Mouse (Mus musculus): ENCODE measurements around the gene Opcml.
A peak's percentile ranks its signal among the peaks of the same experiment; 100 is the strongest.

The Opcml gene

GRCm38 (mm10) chr9:28319021-28319755, 528.6 kb downstream of the Opcml start:
- DNase-seq (ENCODE audit: low spot score in 2 of 2): no peak

- no peak for DNase-seq (ENCODE audit: low spot score in 2 of 2)
Measured at GRCm38 (mm10) chr9:28319802-28320201, 529.2 kb downstream of the Opcml start.

DNA sequence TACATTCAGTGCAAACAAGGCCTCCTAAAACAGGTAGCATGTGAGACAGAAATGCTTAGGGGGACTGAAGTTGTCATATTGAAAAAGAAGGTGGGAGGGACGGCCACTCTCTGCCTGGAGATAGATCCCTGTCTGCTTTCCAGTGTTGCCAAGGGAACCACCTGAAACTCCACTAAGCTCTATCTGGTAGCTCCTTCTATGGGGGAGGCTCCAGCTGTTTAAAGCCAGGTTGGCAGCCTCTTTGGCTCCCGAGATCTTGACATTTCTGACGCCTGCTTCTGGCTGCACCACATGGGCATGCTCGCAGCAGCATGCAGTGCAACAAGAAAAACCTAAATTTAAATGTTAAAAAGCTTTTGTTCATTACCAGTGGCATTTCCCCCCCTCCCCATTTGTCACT, 537.4 kb downstream of the Opcml start:
- no peak for DNase-seq (ENCODE audit: low spot score in 2 of 2)

- no peak for DNase-seq (ENCODE audit: low spot score in 2 of 2)
Measured at GRCm38 (mm10) chr9:28328434-28328833, 537.9 kb downstream of the Opcml start.

DNA sequence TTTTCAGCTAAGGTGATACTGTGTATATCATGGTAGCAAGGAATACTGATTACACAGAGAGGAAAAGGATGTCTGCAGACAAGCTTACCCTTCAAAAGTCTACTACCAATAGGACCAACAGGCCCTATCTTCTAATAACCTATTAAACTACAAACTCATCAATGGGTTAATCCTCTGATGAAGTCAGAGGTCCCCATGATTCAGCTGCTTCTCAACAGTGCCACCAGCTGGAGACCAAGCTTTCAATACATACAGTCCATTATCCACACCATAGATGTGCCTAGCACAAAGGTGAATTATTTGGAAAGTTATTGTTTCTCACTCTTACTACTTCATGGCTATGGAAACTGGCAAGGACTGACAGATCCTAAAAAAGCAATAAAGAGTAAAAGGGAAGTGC, 538.9 kb downstream of the Opcml start:
- no peak for DNase-seq (ENCODE audit: low spot score in 2 of 2)

- DNase-seq (ENCODE audit: low spot score in 2 of 2): no peak
Measured at GRCm38 (mm10) chr9:28336511-28337208, 546.1 kb downstream of the Opcml start.

- DNase-seq (ENCODE audit: low spot score in 2 of 2): no peak
Measured at GRCm38 (mm10) chr9:28337837-28338236, 547.3 kb downstream of the Opcml start.

GRCm38 (mm10) chr9:28354978-28355377, 564.4 kb downstream of the Opcml start:
- DNase-seq (ENCODE audit: low spot score in 2 of 2): no peak

GRCm38 (mm10) chr9:28357946-28358345, 567.4 kb downstream of the Opcml start:
- DNase-seq (ENCODE audit: low spot score in 2 of 2): no peak

GRCm38 (mm10) chr9:28360691-28361090, 570.1 kb downstream of the Opcml start:
- DNase-seq (ENCODE audit: low spot score in 2 of 2): no peak

DNA sequence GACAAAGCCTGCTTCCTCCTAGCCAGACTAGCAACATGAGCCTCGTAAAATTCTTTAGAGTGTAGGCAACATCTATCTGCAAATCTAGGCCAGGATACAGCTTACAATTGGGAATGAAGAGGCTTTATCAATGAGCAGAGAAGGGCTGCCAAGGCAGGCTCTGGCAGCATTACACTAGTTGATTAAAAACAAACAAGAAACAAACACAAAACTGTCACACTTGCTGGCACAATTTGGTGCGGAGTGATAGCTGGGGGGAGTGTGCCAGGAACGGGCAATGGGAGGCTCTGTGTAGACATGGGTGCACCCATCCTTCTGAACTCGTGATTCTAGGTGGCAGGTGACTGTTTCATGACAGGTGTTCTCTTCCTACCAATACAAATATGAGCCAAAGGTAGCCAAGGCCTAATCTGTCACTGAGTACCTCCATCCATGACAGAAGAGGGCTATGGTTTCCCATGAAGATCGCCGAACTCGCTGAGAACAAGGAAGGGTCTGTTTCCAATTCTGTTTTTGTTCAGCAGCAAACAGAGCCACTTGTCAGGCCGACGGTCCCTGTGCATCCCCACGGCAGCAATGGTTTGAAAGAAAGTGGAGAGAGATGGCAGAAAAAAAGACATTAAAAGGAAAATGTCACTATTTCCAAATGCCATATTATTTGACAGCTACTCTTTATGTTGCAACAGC, 574.0 kb downstream of the Opcml start:
- no peak for DNase-seq (ENCODE audit: low spot score in 2 of 2)

- DNase-seq (ENCODE audit: low spot score in 2 of 2): no peak
Measured at GRCm38 (mm10) chr9:28365160-28365473, 574.5 kb downstream of the Opcml start.

DNA sequence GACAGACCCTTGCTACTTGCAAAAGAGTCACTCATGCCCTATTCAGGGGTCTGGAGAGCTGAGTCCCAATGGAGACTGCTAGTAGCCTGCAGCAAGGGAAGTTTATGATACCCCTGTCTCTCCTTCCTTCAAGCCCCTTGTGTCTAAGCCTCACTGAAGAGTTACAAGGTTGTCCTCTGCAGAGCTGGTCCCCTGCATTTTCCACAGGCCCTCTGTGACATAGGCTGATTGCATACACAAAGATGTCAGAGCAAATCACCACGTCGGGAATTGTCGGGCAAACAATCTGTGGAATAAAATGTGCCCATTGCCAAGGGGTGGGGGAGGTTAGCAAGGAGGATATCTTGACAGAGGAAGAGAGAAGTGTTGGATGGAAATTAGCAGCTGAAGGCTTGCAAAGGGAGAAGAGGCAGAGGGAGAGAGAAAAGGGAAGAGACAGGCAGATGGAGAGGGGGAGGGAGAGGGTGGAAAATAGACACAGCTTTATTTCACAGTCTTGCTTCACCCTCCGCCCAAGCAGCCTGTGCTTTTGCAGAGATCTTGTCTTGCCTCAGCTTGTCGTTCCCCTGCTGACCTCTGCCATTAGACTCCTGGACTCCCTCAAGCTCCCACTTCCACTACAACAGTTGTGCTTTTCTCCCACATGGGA, 596.1 kb downstream of the Opcml start:
- DNase-seq (ENCODE audit: low spot score in 2 of 2): no peak

DNA sequence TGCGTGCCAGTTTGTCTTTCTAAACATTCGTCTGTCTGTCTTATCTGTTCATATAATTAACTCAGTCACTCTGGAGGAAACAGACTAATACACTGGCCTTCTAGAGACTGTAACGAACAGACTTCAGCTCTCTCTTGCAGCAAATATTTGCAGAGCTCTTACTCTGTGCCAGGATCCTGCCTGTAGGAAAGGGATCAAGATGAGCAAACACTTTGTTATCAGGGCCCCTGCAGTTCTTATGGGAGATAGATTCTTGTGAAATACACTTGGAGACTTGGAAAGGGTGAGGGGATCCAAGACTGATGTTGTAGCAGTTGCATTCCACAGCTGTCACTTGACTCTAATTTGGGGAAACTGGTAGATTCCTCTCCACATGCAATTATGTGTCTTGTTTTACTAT, 604.6 kb downstream of the Opcml start:
- no peak for DNase-seq (ENCODE audit: low spot score in 2 of 2)

DNA sequence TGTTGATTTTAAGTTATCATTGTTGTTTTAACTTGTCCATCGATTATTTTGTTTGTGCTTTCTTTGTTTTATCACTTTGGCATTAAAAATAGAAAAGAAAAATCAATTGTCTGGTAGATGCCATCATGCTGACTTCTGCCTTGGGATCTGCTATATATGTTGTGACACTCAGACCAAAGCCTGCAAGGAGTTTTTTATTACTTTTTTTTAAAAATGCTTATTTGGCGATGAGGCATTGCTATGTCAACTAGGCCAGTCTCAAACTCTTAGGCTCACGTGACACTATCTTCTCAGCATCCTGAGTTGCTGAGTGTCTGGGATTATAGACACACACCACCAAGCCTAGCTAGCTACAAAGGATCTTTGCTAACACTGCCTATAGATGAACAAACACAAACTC, 605.1 kb downstream of the Opcml start:
- no peak for DNase-seq (ENCODE audit: low spot score in 2 of 2)

DNA sequence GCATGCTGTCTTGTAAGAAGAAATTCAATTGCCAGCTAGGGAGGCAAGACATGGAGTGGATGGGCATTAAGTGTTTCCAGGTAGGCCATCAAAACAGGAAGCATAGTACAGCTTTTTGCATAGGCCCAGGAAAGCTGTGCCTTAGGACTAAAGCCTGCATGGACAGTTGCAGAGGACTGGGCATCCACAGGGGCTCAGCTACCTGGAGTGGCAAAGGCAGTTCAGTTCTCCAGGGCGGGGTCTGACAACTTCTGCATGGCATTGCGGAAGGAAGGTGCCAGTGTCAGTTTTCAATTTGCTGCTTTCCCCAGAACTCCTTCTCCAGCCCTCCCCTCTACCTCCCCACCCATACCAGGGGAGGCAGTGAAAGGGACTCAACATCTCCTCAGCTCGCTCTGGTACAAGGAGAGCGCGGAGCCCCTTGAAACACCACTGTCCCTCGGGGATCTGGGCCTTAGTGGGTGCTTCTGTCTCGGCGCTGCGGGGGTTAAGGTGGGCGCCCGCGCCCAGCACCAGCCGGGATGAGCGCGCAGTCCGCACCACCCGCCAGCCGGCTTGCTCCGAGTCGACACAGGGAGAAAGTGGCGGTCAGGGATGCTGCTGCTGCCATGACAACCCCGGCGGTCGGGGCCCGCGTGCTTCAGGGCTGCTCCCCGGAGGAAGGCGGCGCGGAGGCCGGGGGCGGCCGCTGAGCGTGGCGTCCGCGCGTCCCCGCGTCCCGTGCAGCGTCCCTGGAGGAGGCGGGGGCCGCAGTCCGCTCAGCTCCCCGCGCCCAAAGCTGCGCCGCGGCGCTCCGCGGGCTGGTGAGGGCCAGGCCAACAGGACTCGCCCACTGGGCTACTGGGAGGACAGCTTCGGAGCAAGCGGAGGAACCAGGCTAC, 612.4 kb downstream of the Opcml start:
- DNase-seq (ENCODE audit: low spot score in 2 of 2): no peak

DNA sequence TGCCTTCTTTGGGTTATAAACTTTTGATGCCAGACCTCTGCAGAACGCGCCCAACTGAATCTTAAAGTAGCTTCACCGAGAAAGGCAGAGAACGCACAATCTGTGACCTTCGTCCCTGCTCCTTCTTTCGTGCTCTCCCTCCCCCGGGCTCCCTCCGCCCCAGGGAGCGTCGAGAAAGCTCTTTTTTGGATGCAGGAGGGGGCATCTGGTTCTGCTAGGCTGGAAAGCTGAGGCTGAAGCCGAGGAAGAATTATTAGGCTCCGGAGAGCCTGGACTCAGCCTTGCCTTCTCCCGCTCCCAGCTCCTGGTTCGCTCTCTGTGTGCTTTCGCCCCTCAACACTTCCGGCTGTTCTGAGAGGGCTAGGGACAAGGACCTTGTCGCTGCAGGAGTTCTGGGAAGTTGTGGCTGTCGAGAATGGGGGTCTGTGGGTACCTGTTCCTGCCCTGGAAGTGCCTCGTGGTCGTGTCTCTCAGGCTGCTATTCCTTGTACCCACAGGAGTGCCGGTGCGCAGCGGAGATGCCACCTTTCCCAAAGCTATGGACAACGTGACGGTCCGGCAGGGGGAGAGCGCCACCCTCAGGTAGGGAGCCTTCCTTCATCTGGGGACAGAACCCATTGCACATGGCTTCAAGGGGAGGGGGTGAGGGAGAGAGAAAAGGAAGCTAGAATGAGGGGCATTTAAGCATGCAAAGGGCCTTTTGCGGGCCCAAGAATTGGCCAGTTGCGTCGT, 613.4 kb downstream of the Opcml start:
- DNase-seq (ENCODE audit: low spot score in 2 of 2): peak in 1 of 2 experiments; percentile 12

- DNase-seq (ENCODE audit: low spot score in 2 of 2): no peak
Measured at GRCm38 (mm10) chr9:28404616-28405015, 614.0 kb downstream of the Opcml start.

DNA sequence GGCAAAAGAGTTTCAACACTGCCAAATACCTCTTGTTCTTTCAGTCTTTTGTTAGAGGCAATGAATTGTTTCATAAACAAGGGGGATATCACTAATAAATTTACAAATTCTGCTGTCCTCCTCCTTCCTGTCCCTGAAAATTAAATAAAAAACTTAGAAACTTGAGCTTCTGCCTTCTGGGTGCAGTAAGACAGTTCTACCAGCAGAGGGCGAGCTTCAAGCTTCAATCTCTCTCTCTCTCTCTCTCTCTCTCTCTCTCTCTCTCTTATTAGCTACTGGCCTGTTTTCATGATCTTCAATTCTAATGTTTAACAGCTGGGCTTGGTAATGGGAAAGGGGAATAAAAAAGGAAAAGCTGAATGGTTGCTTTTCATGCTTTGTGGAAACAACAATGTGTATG, 615.2 kb downstream of the Opcml start:
- DNase-seq (ENCODE audit: low spot score in 2 of 2): no peak

GRCm38 (mm10) chr9:28420808-28421207, 630.2 kb downstream of the Opcml start:
- no peak for DNase-seq (ENCODE audit: low spot score in 2 of 2)

DNA sequence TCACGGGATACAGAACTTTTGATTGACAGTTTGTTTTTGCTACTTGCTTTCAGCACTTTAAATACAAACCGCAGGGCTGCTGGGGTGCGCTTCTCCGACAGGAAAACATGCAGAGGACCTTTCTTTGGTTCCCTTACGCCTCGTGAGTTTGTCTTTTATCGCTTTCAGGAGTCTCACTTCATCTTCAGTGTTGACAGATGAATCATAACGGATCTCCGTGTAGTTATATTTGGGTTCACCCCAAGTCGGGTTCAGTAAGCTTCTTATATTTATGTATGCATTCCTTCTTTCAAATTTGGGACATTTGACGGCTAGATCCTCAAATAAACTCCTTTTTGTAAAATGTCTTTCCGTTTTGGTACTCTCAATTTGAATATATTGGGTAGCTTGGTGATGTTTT, 632.8 kb downstream of the Opcml start:
- no peak for DNase-seq (ENCODE audit: low spot score in 2 of 2)

Data from spleen, postnatal 10 days (tissue).